Mouse (Mus musculus): ENCODE results near the gene Maff. TPM values are rescaled to one million over a fixed set of nuclear protein-coding genes. Genes with fewer than 3 reads are reported as not detected.
A peak's percentile ranks its signal among the peaks of the same experiment; 100 is the strongest.

Gene Maff
- polyA plus RNA-seq, 1 experiment from 2014 or later, result 3.5 TPM

- peaks cover 49% of the 10 kb centered on the region for H3K4me1 ChIP-seq
- H3K27ac ChIP-seq (replicated peaks), result peak overlapping the region; percentile 71
- 0 out of 2 replicates have a peak, but pooled peaks cover 4% of the 10 kb centered on the region for H3K36me3 ChIP-seq
- H3K9ac ChIP-seq, result no peak overlapping the region
- no peaks in the 10 kb centered on the region for H3K27me3 ChIP-seq
- no peak for ATAC-seq (ENCODE audit: insufficient number of reproducible peaks, low FRiP score, low TSS enrichment, low read depth)
- no peak overlapping the region for H3K4me2 ChIP-seq (replicated peaks)
- no peaks in the 10 kb centered on the region for H3K9me3 ChIP-seq (replicated peaks)
- no peak overlapping the region for H3K4me3 ChIP-seq (replicated peaks)
- 46% methylated on average over 6 of the region's 6 CpGs for WGBS
These were observed 23.2 kb upstream of the Maff start for GRCm38 (mm10) chr15:79322991-79323790.

DNA sequence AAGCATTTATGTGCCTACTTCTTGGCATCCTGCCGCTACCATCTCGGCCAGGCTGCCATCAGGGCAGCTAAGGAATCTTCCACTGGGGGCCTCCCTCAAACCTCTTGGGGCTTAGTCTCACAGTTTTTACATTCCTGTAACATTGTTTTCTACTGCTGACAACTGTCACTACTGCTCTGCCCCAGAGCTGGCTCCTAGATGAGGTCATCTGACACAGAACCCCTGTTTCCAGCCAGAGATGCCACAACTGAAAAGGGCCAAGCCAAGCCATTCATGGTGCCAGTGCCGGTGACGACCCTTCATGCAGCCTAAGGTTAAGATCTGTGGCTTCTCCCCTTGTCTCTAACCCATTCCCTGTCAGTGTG is 22.6 kb upstream of the Maff start:
- H3K36me3 ChIP-seq, result 0 out of 2 replicates have a peak, but pooled peaks cover under 1% of the 10 kb centered on the region
- peaks cover 49% of the 10 kb centered on the region for H3K4me1 ChIP-seq
- H3K9me3 ChIP-seq (replicated peaks), result no peaks in the 10 kb centered on the region
- no peak overlapping the region for H3K4me3 ChIP-seq (replicated peaks)
- no peaks in the 10 kb centered on the region for H3K27me3 ChIP-seq
- ATAC-seq (ENCODE audit: insufficient number of reproducible peaks, low FRiP score, low TSS enrichment, low read depth), result no peak
- no peak overlapping the region for H3K4me2 ChIP-seq (replicated peaks)
- no peak overlapping the region for H3K9ac ChIP-seq
- peak overlapping the region; percentile 71 for H3K27ac ChIP-seq (replicated peaks)
- WGBS, result 50% methylated on average over 4 of the region's 4 CpGs

GRCm38 (mm10) chr15:79324373-79324772 is 22.0 kb upstream of the Maff start:
- Histone ChIP-seq H3K27ac (replicated peaks) (peak overlapping the region; percentile 71), H3K36me3 (no peaks in the 10 kb centered on the region), H3K4me1 (peaks cover 49% of the 10 kb centered on the region), H3K4me2 (replicated peaks) (no peak overlapping the region), H3K27me3 (no peaks in the 10 kb centered on the region), H3K9ac (no peak overlapping the region), H3K4me3 (replicated peaks) (no peak overlapping the region), H3K9me3 (replicated peaks) (no peaks in the 10 kb centered on the region)
- ATAC-seq (ENCODE audit: insufficient number of reproducible peaks, low FRiP score, low TSS enrichment, low read depth), result no peak
- 84% methylated on average over 3 of the region's 3 CpGs for WGBS

GRCm38 (mm10) chr15:79325742-79326141 is 20.7 kb upstream of the Maff start:
- 74% methylated on average over 3 of the region's 3 CpGs for WGBS
- Histone ChIP-seq H3K27me3 (no peaks in the 10 kb centered on the region), H3K9me3 (replicated peaks) (no peaks in the 10 kb centered on the region), H3K4me3 (replicated peaks) (no peak overlapping the region), H3K4me1 (peaks cover 49% of the 10 kb centered on the region), H3K36me3 (no peaks in the 10 kb centered on the region), H3K27ac (replicated peaks) (no peak overlapping the region), H3K4me2 (replicated peaks) (no peak overlapping the region), H3K9ac (no peak overlapping the region)
- no peak for ATAC-seq (ENCODE audit: insufficient number of reproducible peaks, low FRiP score, low TSS enrichment, low read depth)

DNA sequence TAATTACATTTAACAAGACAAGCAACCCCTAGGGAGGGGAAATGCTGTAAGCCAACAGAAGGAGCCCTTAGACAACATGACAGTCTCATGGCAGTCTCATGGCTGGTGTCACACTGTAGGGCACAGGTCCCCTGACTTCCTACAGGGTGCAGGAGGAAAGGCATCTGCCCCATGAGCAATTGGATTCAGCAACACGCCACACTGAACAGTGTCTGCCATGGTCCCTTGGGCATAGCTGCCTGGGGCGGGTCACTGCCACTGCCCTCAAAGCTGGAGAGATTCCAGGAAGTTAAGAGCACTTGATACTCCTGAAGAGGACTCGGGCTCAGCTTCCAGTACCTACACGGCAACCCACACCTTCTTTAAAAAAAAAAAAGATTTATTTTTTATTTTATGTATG is 20.2 kb upstream of the Maff start:
- Histone ChIP-seq H3K36me3 (no peaks in the 10 kb centered on the region), H3K4me2 (replicated peaks) (no peak overlapping the region), H3K27ac (replicated peaks) (0 out of 2 replicates have a peak overlapping the region, but pooled peaks have one; percentile 90), H3K27me3 (no peaks in the 10 kb centered on the region), H3K4me3 (replicated peaks) (no peak overlapping the region), H3K4me1 (peaks cover 49% of the 10 kb centered on the region), H3K9me3 (replicated peaks) (no peaks in the 10 kb centered on the region), H3K9ac (no peak overlapping the region)
- WGBS, result 47% methylated on average over 4 of the region's 4 CpGs
- ATAC-seq (ENCODE audit: insufficient number of reproducible peaks, low FRiP score, low TSS enrichment, low read depth), result no peak

DNA sequence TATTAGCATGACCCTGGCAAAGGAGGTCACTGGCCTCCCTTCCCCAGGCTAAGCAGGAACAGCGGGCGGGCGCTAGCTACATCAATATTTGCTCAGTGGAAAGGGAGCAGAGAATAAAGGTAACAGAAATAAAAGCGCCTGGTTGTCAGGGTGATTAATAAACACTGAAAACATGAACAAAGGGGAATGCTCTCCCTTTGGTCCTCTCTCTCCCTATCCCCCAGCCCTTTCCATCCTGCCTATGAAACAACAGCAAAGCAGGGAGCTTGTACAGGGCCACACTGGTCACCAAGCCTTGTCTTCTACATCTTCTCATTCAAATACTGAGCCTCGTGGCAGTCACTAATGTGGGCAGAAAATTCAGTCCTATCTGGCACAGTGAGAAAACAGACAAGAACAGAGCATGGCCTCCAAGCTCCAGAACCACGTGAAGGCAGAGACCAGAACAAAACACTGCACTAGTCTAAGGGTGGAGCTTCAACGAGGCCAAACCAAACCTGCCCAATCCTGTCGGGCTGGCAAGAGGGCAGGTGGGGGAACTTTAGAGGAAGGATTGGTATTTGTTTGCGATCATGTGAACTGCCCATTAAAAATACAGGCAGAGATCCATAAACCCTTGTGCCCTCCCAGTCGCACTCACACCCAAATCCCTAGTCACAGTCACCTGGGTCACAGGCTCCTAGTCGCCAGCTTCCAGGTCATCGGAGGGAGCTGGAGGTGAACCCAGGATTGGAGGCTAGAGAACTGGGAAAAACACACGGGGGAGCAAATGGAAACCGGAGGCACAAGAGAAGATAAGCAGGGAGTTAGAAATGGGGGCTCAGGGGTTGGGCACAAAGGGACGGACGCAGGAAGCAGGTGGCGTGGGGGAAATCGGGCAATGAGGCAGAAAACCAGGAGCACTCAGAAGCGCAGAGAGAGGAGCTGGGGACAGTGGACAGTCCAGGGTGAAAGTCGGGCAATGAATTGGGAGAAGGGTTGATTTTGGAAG is 19.2 kb upstream of the Maff start:
- Histone ChIP-seq H3K4me2 (replicated peaks) (peak overlapping the region; percentile 84), H3K4me3 (replicated peaks) (peak overlapping the region; percentile 57), H3K27me3 (no peaks in the 10 kb centered on the region), H3K36me3 (no peaks in the 10 kb centered on the region), H3K9me3 (replicated peaks) (no peaks in the 10 kb centered on the region), H3K4me1 (peaks cover 49% of the 10 kb centered on the region), H3K9ac (peak overlapping the region; percentile 51), H3K27ac (replicated peaks) (peak overlapping the region; percentile 90)
- WGBS, result 18% methylated on average over 20 of the region's 20 CpGs
- ATAC-seq (ENCODE audit: insufficient number of reproducible peaks, low FRiP score, low TSS enrichment, low read depth), result 0 out of 2 replicates have a peak, but pooled peaks have one; percentile 0

DNA sequence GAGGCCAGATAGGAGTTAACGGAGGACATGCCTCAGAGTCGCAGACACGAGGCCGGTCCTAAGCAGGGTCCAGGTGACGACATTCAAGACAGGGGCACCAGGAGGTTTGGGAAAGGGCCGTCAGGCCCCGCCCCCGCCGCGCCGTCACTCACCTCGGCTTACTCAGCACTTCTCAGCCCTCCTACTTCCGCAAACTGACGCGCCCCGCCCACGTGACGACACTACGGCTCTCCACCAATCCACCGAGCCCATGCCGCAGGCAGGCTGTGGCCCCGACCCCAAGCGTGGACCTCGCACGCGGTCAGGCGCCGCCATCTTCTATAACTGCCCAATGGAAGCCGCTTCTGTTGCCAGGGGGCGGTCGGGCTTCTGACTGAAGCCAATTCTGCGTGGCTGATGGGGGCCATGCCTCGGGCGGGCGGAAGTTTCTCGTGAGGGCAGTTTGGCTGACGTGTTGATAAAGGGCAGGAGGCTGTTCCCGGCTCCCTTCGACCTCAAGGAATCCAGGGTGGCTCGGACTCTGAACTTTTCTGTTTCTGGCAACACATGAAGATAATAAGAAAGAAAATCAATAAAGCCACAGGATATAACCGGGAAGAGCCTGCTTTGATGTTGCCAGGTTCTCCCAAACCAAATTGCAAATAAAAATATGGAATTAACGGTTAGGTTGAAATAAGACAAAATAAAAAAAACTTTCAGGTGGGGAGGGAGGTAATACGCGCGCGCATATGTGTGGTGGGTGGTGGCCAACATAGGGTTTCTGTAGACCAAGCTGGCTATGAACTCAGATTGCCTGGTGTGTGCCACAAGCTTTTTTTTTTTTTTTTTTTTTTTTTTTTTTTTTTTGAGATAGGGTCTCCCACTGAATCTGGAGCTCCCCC is 18.1 kb upstream of the Maff start, which contains the start of gene Pla2g6:
Gene Pla2g6, minus strand, starts transcription at position 333 of the 881 bp plus-strand sequence.
- H3K36me3 ChIP-seq, result no peaks in the 10 kb centered on the region
- peak within 1 kb of the TSS; percentile 51 for H3K9ac ChIP-seq
- peak within 1 kb of the TSS; percentile 57 for H3K4me3 ChIP-seq (replicated peaks)
- H3K9me3 ChIP-seq (replicated peaks), result no peaks in the 10 kb centered on the region
- H3K27me3 ChIP-seq, result no peaks in the 10 kb centered on the region
- peaks cover 39% of the 10 kb centered on the region for H3K4me1 ChIP-seq
- 4% methylated on average over 46 of the region's 46 CpGs for WGBS
- ATAC-seq (ENCODE audit: insufficient number of reproducible peaks, low FRiP score, low TSS enrichment, low read depth), result peak; percentile 96
- peak within 1 kb of the TSS; percentile 90 for H3K27ac ChIP-seq (replicated peaks)
- H3K4me2 ChIP-seq (replicated peaks), result peak within 1 kb of the TSS; percentile 84

DNA sequence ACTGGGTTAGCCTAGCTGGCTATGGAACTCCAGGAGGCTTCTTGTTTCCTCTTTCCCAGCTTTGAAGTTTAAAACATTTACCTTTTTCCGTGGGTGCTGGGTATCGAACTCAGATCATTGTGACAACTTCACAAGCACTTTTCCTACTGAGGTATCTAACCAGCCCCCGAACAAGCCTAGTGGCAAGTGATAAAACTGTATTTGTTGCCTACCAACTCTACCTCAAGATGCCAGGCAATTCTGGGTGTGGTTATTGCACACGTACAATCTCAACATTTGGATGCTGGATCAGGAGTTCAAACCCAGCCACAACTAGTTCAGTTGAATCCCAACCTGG is 17.5 kb upstream of the Maff start:
- no peak overlapping the region for H3K4me2 ChIP-seq (replicated peaks)
- no peak overlapping the region for H3K9ac ChIP-seq
- peaks cover 33% of the 10 kb centered on the region for H3K4me1 ChIP-seq
- H3K36me3 ChIP-seq, result no peaks in the 10 kb centered on the region
- WGBS, result 87% methylated on average over 4 of the region's 4 CpGs
- H3K9me3 ChIP-seq (replicated peaks), result no peaks in the 10 kb centered on the region
- peak overlapping the region; percentile 90; the same call in 1 of the 2 replicates for H3K27ac ChIP-seq (replicated peaks)
- no peak for ATAC-seq (ENCODE audit: insufficient number of reproducible peaks, low FRiP score, low TSS enrichment, low read depth)
- no peak overlapping the region for H3K4me3 ChIP-seq (replicated peaks)
- no peaks in the 10 kb centered on the region for H3K27me3 ChIP-seq

- Histone ChIP-seq H3K9ac (no peak overlapping the region), H3K27me3 (no peaks in the 10 kb centered on the region), H3K27ac (replicated peaks) (no peak overlapping the region), H3K4me2 (replicated peaks) (no peak overlapping the region), H3K9me3 (replicated peaks) (no peaks in the 10 kb centered on the region), H3K4me3 (replicated peaks) (no peak overlapping the region), H3K36me3 (no peaks in the 10 kb centered on the region), H3K4me1 (peaks cover 28% of the 10 kb centered on the region)
- WGBS, result 92% methylated on average over 6 of the region's 6 CpGs
- ATAC-seq (ENCODE audit: insufficient number of reproducible peaks, low FRiP score, low TSS enrichment, low read depth), result no peak
These were observed 17.0 kb upstream of the Maff start for GRCm38 (mm10) chr15:79329346-79329978.

DNA sequence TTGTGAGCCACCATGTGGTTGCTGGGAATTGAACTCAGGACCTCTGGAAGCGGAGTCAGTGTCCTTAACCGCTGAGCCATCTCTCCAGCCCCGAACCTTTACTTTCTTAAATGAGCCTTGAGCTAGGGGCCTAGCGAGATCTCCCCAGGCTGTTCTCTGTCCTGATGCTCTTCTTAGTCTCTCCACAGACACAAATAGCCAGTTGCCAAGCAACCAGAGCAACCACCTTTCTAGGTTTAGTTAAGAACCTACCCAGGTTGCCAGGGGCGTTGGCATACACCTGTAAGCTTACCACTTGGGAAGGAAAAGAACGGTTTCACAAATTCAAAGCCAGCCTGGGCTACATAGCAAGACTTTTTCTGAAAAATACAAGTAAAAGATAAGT is 16.4 kb upstream of the Maff start:
- Histone ChIP-seq H3K36me3 (no peaks in the 10 kb centered on the region), H3K4me1 (peaks cover 27% of the 10 kb centered on the region), H3K27ac (replicated peaks) (no peak overlapping the region), H3K4me3 (replicated peaks) (no peak overlapping the region), H3K27me3 (no peaks in the 10 kb centered on the region), H3K4me2 (replicated peaks) (no peak overlapping the region), H3K9me3 (replicated peaks) (no peaks in the 10 kb centered on the region), H3K9ac (no peak overlapping the region)
- ATAC-seq (ENCODE audit: insufficient number of reproducible peaks, low FRiP score, low TSS enrichment, low read depth), result no peak
- 84% methylated on average over 6 of the region's 6 CpGs for WGBS
